8 mouse cellular contexts compared by ENCODE assay signal in genomic region chr4:137992890-137993289, GRCm38 (mm10). TPM values are rescaled to one million over a fixed set of nuclear protein-coding genes. Genes with fewer than 3 reads are reported as not detected.
DNase-seq lines count a peak whose midpoint lies in the region; ATAC-seq and TF ChIP-seq lines count a peak whose summit lies in the region.

Eif4g3 (plus strand) TSS chr4:137993022.

- intact Hi-C loops in left cerebral cortex, postnatal 36 days (cut with DNase I) = loop anchor here (10.0 kb wide), 1 partner anchor 112 kb away; no protein-coding TSS in a partner anchor

- no peaks in the 10 kb centered on the region for H3K36me3 ChIP-seq in lung, postnatal 0 days (ENCODE audit: insufficient read depth, low read length)
- peaks cover 14% of the 10 kb centered on the region for H3K36me3 ChIP-seq in embryonic facial prominence, embryonic 13.5 days
- H3K36me3 ChIP-seq in heart, embryonic 15.5 days = peaks cover under 1% of the 10 kb centered on the region; the same call in 1 of the 2 replicates
- peaks cover 11% of the 10 kb centered on the region for H3K36me3 ChIP-seq in neural tube, embryonic 13.5 days

- H3K27ac ChIP-seq in lung, postnatal 0 days (ENCODE audit: low read length) = peak within 1 kb of the TSS; percentile 91
- peak within 1 kb of the TSS; percentile 95 for H3K27ac ChIP-seq in embryonic facial prominence, embryonic 13.5 days
- peak within 1 kb of the TSS; percentile 91 for H3K27ac ChIP-seq in heart, embryonic 15.5 days
- H3K27ac ChIP-seq in neural tube, embryonic 13.5 days (replicated peaks) = peak within 1 kb of the TSS; percentile 97

- peak; percentile 49 for ATAC-seq in lung, postnatal 0 days
- no peak; the same call in 1 of the 2 replicates for ATAC-seq in embryonic facial prominence, embryonic 13.5 days (ENCODE audit: insufficient number of reproducible peaks, insufficient read depth, low FRiP score, low TSS enrichment, low read depth)
- ATAC-seq in heart, embryonic 15.5 days (replicated peaks; ENCODE audit: insufficient number of reproducible peaks, insufficient read depth, low FRiP score, low read depth) = peak; percentile 45; the same call in 1 of the 2 replicates
- ATAC-seq in neural tube, embryonic 13.5 days (ENCODE audit: low read depth) = no peak

- H3K4me1 ChIP-seq in lung, postnatal 0 days (ENCODE audit: insufficient read depth, low read depth, low read length) = peaks cover 13% of the 10 kb centered on the region; the same call in 1 of the 2 replicates
- peaks cover 26% of the 10 kb centered on the region for H3K4me1 ChIP-seq in embryonic facial prominence, embryonic 13.5 days
- H3K4me1 ChIP-seq in heart, embryonic 15.5 days (replicated peaks) = peaks cover 27% of the 10 kb centered on the region
- peaks cover 36% of the 10 kb centered on the region for H3K4me1 ChIP-seq in neural tube, embryonic 13.5 days (replicated peaks)

- 4% methylated on average over 39 of the region's 39 CpGs for WGBS in lung, postnatal 0 days
- WGBS in embryonic facial prominence, embryonic 13.5 days = 2% methylated on average over 39 of the region's 39 CpGs
- WGBS in heart, embryonic 15.5 days = 2% methylated on average over 39 of the region's 39 CpGs
- WGBS in neural tube, embryonic 13.5 days = 1% methylated on average over 39 of the region's 39 CpGs

- no peak for TF ChIP-seq EP300 in lung, postnatal 0 days (IDR thresholded peaks at IDR 0.05)

- no peak for TF ChIP-seq CTCF in lung, postnatal 0 days (IDR thresholded peaks at IDR 0.05)

- no peak for DNase-seq in lung, postnatal 0 days (ENCODE audit: low spot score)
- DNase-seq in lung, adult 18-20 months = no peak
- DNase-seq in left cerebral cortex, postnatal 36 days (ENCODE audit: low spot score in 2 of 2) = no peak
- no peak for DNase-seq in cerebellum, postnatal 36 days
- no peak for DNase-seq in right cerebral cortex, adult 2 months (ENCODE audit: low spot score in 2 of 2)

- peak within 1 kb of the TSS; percentile 87 for H3K4me2 ChIP-seq in lung, postnatal 0 days (replicated peaks; ENCODE audit: low read depth, low read length)
- H3K4me2 ChIP-seq in embryonic facial prominence, embryonic 13.5 days = peak within 1 kb of the TSS; percentile 86
- peak within 1 kb of the TSS; percentile 85 for H3K4me2 ChIP-seq in heart, embryonic 15.5 days
- peak within 1 kb of the TSS; percentile 87 for H3K4me2 ChIP-seq in neural tube, embryonic 13.5 days

- H3K27me3 ChIP-seq in lung, postnatal 0 days (replicated peaks; ENCODE audit: insufficient read depth, low read length) = no peaks in the 10 kb centered on the region
- peaks cover 27% of the 10 kb centered on the region for H3K27me3 ChIP-seq in embryonic facial prominence, embryonic 13.5 days
- H3K27me3 ChIP-seq in heart, embryonic 15.5 days = no peaks in the 10 kb centered on the region
- no peaks in the 10 kb centered on the region for H3K27me3 ChIP-seq in neural tube, embryonic 13.5 days

- H3K4me3 ChIP-seq in lung, postnatal 0 days (ENCODE audit: low read depth, low read length) = peak within 1 kb of the TSS; percentile 95
- H3K4me3 ChIP-seq in embryonic facial prominence, embryonic 13.5 days = peak within 1 kb of the TSS; percentile 95
- peak within 1 kb of the TSS; percentile 91 for H3K4me3 ChIP-seq in heart, embryonic 15.5 days
- H3K4me3 ChIP-seq in neural tube, embryonic 13.5 days = peak within 1 kb of the TSS; percentile 68

- H3K9ac ChIP-seq in lung, postnatal 0 days (replicated peaks; ENCODE audit: low read depth) = peak within 1 kb of the TSS; percentile 90
- H3K9ac ChIP-seq in embryonic facial prominence, embryonic 13.5 days = peak within 1 kb of the TSS; percentile 98
- peak within 1 kb of the TSS; percentile 94 for H3K9ac ChIP-seq in heart, embryonic 15.5 days
- H3K9ac ChIP-seq in neural tube, embryonic 13.5 days = peak within 1 kb of the TSS; percentile 97

- H3K9me3 ChIP-seq in lung, postnatal 0 days (ENCODE audit: low read length) = no peaks in the 10 kb centered on the region
- no peaks in the 10 kb centered on the region for H3K9me3 ChIP-seq in embryonic facial prominence, embryonic 13.5 days
- no peaks in the 10 kb centered on the region for H3K9me3 ChIP-seq in heart, embryonic 15.5 days (replicated peaks)
- no peaks in the 10 kb centered on the region for H3K9me3 ChIP-seq in neural tube, embryonic 13.5 days

RNA-seq across cellular contexts. Expression of gene Eif4g3, which starts in this region (rescaled TPM):
- 17.2 and 18.2 TPM in 2 replicates for polyA plus RNA-seq in lung, postnatal 0 days (2015; fragmentation: Nextera tagmentation; extraction: Ambion mirVana)
- 38.9 and 42.7 TPM in 2 replicates for polyA plus RNA-seq in embryonic facial prominence, embryonic 13.5 days (2015; fragmentation: Nextera tagmentation; extraction: Ambion mirVana)
- 17.2 and 20.5 TPM in 2 replicates for polyA plus RNA-seq in heart, embryonic 15.5 days (2015; fragmentation: Nextera tagmentation; extraction: Ambion mirVana)
- total RNA-seq in left cerebral cortex, postnatal 36 days (2021) = 100 to 1,000 TPM; 168 to 190 TPM
- polyA plus RNA-seq in neural tube, embryonic 13.5 days (2015; fragmentation: Nextera tagmentation; extraction: Ambion mirVana) = 51.1 TPM in 2 replicates

Comparison
In these comparisons a context has a peak if more than half of its experiments do, and no peak if none do; other contexts are left out.
1. ATAC-seq: peak in lung, postnatal 0 days (single experiment) and heart, embryonic 15.5 days (single experiment); none in embryonic facial prominence, embryonic 13.5 days (single experiment) and neural tube, embryonic 13.5 days (single experiment).
2. Peak in every context shown above with its lines, with median percentiles within 50 percentile points of each other: H3K27ac ChIP-seq, H3K4me2 ChIP-seq, H3K4me3 ChIP-seq and H3K9ac ChIP-seq.